Mouse (Mus musculus): ENCODE measurements at regions not wholly inside any gene's neighbourhood (a gene's known extent, or its start where the extent isn't known, plus 50 kb on each side); places are given as distances from the start of the nearest gene placed in this dataset.

- H3K4me1 ChIP-seq (replicated peaks; ENCODE audit: control insufficient read depth, insufficient read depth, low read length): no peaks in the 10 kb centered on the region
- no peaks in the 10 kb centered on the region for H3K9me3 ChIP-seq (ENCODE audit: control insufficient read depth, low read length)
- no peaks in the 10 kb centered on the region for H3K27me3 ChIP-seq (replicated peaks; ENCODE audit: control insufficient read depth, insufficient read depth, low read length)
- WGBS: 94% methylated on average over 6 of the region's 6 CpGs
- no peak overlapping the region for H3K4me2 ChIP-seq (ENCODE audit: low read length)
- H3K27ac ChIP-seq (ENCODE audit: low read length): no peak overlapping the region
- no peak overlapping the region for H3K9ac ChIP-seq (replicated peaks; ENCODE audit: low read depth, low read length)
- ATAC-seq: no peak
- no peak overlapping the region for H3K4me3 ChIP-seq (replicated peaks; ENCODE audit: low read length)
- no peaks in the 10 kb centered on the region for H3K36me3 ChIP-seq (ENCODE audit: control insufficient read depth, insufficient read depth)
Measured at GRCm38 (mm10) chr12:9091951-9092350, 62.2 kb downstream of the Ttc32 start.

GRCm38 (mm10) chr12:9095061-9095460 is 65.3 kb downstream of the Ttc32 start:
- Histone ChIP-seq H3K27ac (ENCODE audit: low read length) (no peak overlapping the region), H3K9ac (replicated peaks; ENCODE audit: low read depth, low read length) (no peak overlapping the region), H3K4me1 (replicated peaks; ENCODE audit: control insufficient read depth, insufficient read depth, low read length) (no peaks in the 10 kb centered on the region), H3K9me3 (ENCODE audit: control insufficient read depth, low read length) (no peaks in the 10 kb centered on the region), H3K27me3 (replicated peaks; ENCODE audit: control insufficient read depth, insufficient read depth, low read length) (no peaks in the 10 kb centered on the region), H3K4me2 (ENCODE audit: low read length) (no peak overlapping the region), H3K36me3 (ENCODE audit: control insufficient read depth, insufficient read depth) (no peaks in the 10 kb centered on the region), H3K4me3 (replicated peaks; ENCODE audit: low read length) (no peak overlapping the region)
- no peak for ATAC-seq

GRCm38 (mm10) chr12:9106416-9106815 is 76.6 kb downstream of the Ttc32 start:
- no peaks in the 10 kb centered on the region for H3K9me3 ChIP-seq (ENCODE audit: control insufficient read depth, low read length)
- no peaks in the 10 kb centered on the region for H3K27me3 ChIP-seq (replicated peaks; ENCODE audit: control insufficient read depth, insufficient read depth, low read length)
- 59% methylated on average over 3 of the region's 3 CpGs for WGBS
- no peak overlapping the region for H3K9ac ChIP-seq (replicated peaks; ENCODE audit: low read depth, low read length)
- ATAC-seq: no peak
- H3K4me1 ChIP-seq (replicated peaks; ENCODE audit: control insufficient read depth, insufficient read depth, low read length): no peaks in the 10 kb centered on the region
- no peaks in the 10 kb centered on the region for H3K36me3 ChIP-seq (ENCODE audit: control insufficient read depth, insufficient read depth)
- H3K4me2 ChIP-seq (ENCODE audit: low read length): no peak overlapping the region
- no peak overlapping the region for H3K27ac ChIP-seq (ENCODE audit: low read length)
- no peak overlapping the region for H3K4me3 ChIP-seq (replicated peaks; ENCODE audit: low read length)

- Histone ChIP-seq H3K9me3 (ENCODE audit: control insufficient read depth, low read length) (no peaks in the 10 kb centered on the region), H3K4me2 (ENCODE audit: low read length) (no peak overlapping the region), H3K27me3 (replicated peaks; ENCODE audit: control insufficient read depth, insufficient read depth, low read length) (no peaks in the 10 kb centered on the region), H3K4me3 (replicated peaks; ENCODE audit: low read length) (no peak overlapping the region), H3K9ac (replicated peaks; ENCODE audit: low read depth, low read length) (no peak overlapping the region), H3K27ac (ENCODE audit: low read length) (no peak overlapping the region), H3K4me1 (replicated peaks; ENCODE audit: control insufficient read depth, insufficient read depth, low read length) (no peaks in the 10 kb centered on the region), H3K36me3 (ENCODE audit: control insufficient read depth, insufficient read depth) (no peaks in the 10 kb centered on the region)
- WGBS: 86% methylated on average over 7 of the region's 7 CpGs
- ATAC-seq: no peak
Measured at GRCm38 (mm10) chr12:9109806-9110205, 80.0 kb downstream of the Ttc32 start.

- H3K27ac ChIP-seq (ENCODE audit: low read length): no peak overlapping the region
- WGBS: 76% methylated on average over 3 of the region's 3 CpGs
- no peaks in the 10 kb centered on the region for H3K9me3 ChIP-seq (ENCODE audit: control insufficient read depth, low read length)
- no peak overlapping the region for H3K4me3 ChIP-seq (replicated peaks; ENCODE audit: low read length)
- H3K9ac ChIP-seq (replicated peaks; ENCODE audit: low read depth, low read length): no peak overlapping the region
- H3K36me3 ChIP-seq (ENCODE audit: control insufficient read depth, insufficient read depth): no peaks in the 10 kb centered on the region
- no peak overlapping the region for H3K4me2 ChIP-seq (ENCODE audit: low read length)
- no peak for ATAC-seq
- no peaks in the 10 kb centered on the region for H3K4me1 ChIP-seq (replicated peaks; ENCODE audit: control insufficient read depth, insufficient read depth, low read length)
- H3K27me3 ChIP-seq (replicated peaks; ENCODE audit: control insufficient read depth, insufficient read depth, low read length): no peaks in the 10 kb centered on the region
Measured at GRCm38 (mm10) chr12:9112161-9112674, 82.4 kb downstream of the Ttc32 start.

- Histone ChIP-seq H3K4me1 (replicated peaks; ENCODE audit: control insufficient read depth, insufficient read depth, low read length) (peaks cover 3% of the 10 kb centered on the region), H3K4me2 (ENCODE audit: low read length) (no peak overlapping the region), H3K4me3 (replicated peaks; ENCODE audit: low read length) (no peak overlapping the region), H3K9me3 (ENCODE audit: control insufficient read depth, low read length) (no peaks in the 10 kb centered on the region), H3K27me3 (replicated peaks; ENCODE audit: control insufficient read depth, insufficient read depth, low read length) (no peaks in the 10 kb centered on the region), H3K27ac (ENCODE audit: low read length) (no peak overlapping the region), H3K9ac (replicated peaks; ENCODE audit: low read depth, low read length) (no peak overlapping the region), H3K36me3 (ENCODE audit: control insufficient read depth, insufficient read depth) (no peaks in the 10 kb centered on the region)
- WGBS: 78% methylated on average over 6 of the region's 6 CpGs
- ATAC-seq: no peak
Measured at GRCm38 (mm10) chr12:9113652-9114051, 83.9 kb downstream of the Ttc32 start.

GRCm38 (mm10) chr12:9114061-9114460 is 84.3 kb downstream of the Ttc32 start:
- H3K4me3 ChIP-seq (replicated peaks; ENCODE audit: low read length): no peak overlapping the region
- 86% methylated on average over 1 of the region's 1 CpGs for WGBS

GRCm38 (mm10) chr12:9118576-9118975 is 88.8 kb downstream of the Ttc32 start:
- H3K9ac ChIP-seq (replicated peaks; ENCODE audit: low read depth, low read length): no peak overlapping the region
- H3K27me3 ChIP-seq (replicated peaks; ENCODE audit: control insufficient read depth, insufficient read depth, low read length): no peaks in the 10 kb centered on the region
- WGBS: 27% methylated on average over 2 of the region's 2 CpGs
- no peaks in the 10 kb centered on the region for H3K9me3 ChIP-seq (ENCODE audit: control insufficient read depth, low read length)
- H3K4me1 ChIP-seq (replicated peaks; ENCODE audit: control insufficient read depth, insufficient read depth, low read length): peaks cover 3% of the 10 kb centered on the region
- ATAC-seq: no peak
- H3K27ac ChIP-seq (ENCODE audit: low read length): no peak overlapping the region
- H3K4me2 ChIP-seq (ENCODE audit: low read length): no peak overlapping the region
- no peaks in the 10 kb centered on the region for H3K36me3 ChIP-seq (ENCODE audit: control insufficient read depth, insufficient read depth)
- no peak overlapping the region for H3K4me3 ChIP-seq (replicated peaks; ENCODE audit: low read length)

More at GRCm38 (mm10) chr12:9114061-9114460, 84.3 kb downstream of the Ttc32 start:
- ATAC-seq: no peak
- Histone ChIP-seq H3K36me3 (ENCODE audit: control insufficient read depth, insufficient read depth) (no peaks in the 10 kb centered on the region), H3K9ac (replicated peaks; ENCODE audit: low read depth, low read length) (no peak overlapping the region), H3K27ac (ENCODE audit: low read length) (no peak overlapping the region), H3K27me3 (replicated peaks; ENCODE audit: control insufficient read depth, insufficient read depth, low read length) (no peaks in the 10 kb centered on the region), H3K4me1 (replicated peaks; ENCODE audit: control insufficient read depth, insufficient read depth, low read length) (peaks cover 3% of the 10 kb centered on the region), H3K9me3 (ENCODE audit: control insufficient read depth, low read length) (no peaks in the 10 kb centered on the region), H3K4me2 (ENCODE audit: low read length) (no peak overlapping the region)

GRCm38 (mm10) chr12:9127931-9128550 is 98.2 kb downstream of the Ttc32 start:
- no peak for ATAC-seq
- H3K4me2 ChIP-seq (ENCODE audit: low read length): no peak overlapping the region
- 89% methylated on average over 10 of the region's 10 CpGs for WGBS

More at GRCm38 (mm10) chr12:9127931-9128550, 98.2 kb downstream of the Ttc32 start:
- H3K4me1 ChIP-seq (replicated peaks; ENCODE audit: control insufficient read depth, insufficient read depth, low read length): no peaks in the 10 kb centered on the region
- H3K27ac ChIP-seq (ENCODE audit: low read length): no peak overlapping the region
- no peaks in the 10 kb centered on the region for H3K9me3 ChIP-seq (ENCODE audit: control insufficient read depth, low read length)
- no peaks in the 10 kb centered on the region for H3K36me3 ChIP-seq (ENCODE audit: control insufficient read depth, insufficient read depth)
- no peak overlapping the region for H3K9ac ChIP-seq (replicated peaks; ENCODE audit: low read depth, low read length)
- H3K27me3 ChIP-seq (replicated peaks; ENCODE audit: control insufficient read depth, insufficient read depth, low read length): no peaks in the 10 kb centered on the region
- H3K4me3 ChIP-seq (replicated peaks; ENCODE audit: low read length): no peak overlapping the region
